Mouse (Mus musculus): ENCODE results near the gene Col7a1.

Gene Col7a1

GRCm38 (mm10) chr9:109022866-109023685 is 69.7 kb downstream of the Col7a1 start:
- peak; percentile 2 for DNase-seq

GRCm38 (mm10) chr9:109027521-109027920 is 74.1 kb downstream of the Col7a1 start:
- peak; percentile 22 for DNase-seq

DNA sequence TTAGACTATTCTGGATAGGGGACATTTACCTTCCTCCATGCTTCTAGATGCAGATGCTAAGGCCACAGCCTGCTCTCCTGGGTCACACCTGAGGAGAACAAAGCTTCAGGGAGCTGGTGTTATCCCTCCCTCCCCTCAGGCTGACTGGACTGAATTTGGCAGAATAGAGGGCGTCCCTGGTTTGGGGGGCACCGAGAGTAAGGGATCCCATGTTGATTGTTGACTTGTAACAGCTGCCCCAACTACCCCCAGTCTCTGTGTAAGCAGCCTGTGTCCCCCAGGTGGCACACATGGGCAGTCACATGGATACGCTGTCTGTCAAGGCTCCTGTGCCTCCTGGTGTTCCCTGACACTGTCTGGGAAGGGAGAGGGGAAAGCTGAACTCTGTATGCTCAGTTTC is 75.0 kb downstream of the Col7a1 start:
- DNase-seq: no peak

DNA sequence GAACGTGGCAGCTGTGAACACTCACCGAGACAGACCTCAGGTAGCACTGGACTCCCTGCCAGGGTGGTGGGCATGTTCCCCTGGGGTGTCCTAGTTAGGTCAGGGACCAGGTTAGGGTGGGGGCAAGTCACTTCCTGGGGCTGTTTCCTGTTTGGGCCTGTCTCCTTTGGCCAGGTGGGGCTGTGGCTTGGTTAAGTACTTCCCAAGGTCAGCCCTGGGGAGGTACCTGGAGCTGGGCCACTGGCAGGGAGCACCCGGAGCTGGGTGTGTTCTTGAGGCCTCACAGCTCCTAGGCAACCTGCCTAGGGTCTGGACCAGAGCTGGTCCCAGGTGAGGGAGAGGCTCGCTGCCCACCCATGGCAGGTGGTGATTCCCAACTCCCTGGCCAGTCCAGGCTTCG is 75.5 kb downstream of the Col7a1 start:
- DNase-seq: no peak

DNA sequence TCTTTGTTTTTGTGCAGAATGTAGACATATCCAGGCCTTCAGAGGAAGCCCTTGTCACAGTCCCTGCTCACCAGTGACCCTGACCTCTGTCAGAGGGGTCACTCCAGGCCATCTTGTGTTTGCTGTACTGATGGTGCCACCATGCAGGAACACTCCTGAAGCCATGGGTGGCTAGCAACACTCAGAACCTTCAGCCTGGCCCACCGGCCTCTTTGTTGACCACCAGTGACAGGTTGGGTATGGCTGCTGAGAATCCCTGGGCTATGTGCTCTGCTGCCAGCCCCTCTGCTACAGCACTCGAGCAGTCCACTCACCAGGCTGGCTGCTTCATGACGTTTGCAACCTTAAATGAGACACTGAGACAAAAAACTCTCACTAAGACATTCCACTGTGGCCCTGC is 76.9 kb downstream of the Col7a1 start:
- DNase-seq: no peak

DNA sequence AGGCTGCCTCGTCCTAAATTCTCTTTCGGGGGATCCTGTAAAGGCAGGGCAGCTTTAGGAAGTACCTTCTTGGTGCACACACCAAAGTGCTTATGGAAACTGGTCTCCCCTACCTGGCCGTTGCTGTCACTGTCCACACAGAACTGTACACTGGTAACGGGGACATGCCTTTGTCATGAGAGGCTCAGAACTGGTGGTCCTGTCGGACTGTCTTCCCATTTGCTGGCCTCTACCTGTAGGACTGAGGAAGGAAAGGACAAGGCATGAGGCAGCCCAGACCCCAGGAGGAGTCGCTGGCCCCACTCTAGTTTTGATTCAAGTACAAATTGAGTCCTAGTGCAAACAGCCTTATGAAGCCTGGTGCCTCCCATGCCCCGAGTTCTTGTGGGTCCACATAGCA is 77.6 kb downstream of the Col7a1 start:
- DNase-seq: no peak

DNA sequence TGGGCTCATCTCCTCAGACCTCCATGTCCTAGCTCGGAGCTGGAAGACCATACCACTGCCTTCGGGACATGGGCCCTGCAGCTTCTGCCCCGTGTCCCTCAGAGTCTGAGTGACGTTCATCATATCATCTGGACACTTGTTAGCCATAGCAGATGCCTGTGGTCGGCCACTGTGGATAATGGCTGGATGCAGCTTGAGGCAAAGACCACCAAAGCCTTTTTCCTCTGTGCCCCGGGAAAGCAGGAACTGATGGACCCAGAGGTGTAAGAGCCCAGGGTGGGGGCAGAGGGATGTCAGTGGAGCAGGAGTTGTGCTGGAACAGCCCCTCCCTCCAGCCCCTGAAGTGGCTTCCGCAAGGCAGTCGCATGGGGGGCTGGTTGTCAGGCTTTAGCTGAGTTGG is 78.3 kb downstream of the Col7a1 start:
- no peak for DNase-seq

DNA sequence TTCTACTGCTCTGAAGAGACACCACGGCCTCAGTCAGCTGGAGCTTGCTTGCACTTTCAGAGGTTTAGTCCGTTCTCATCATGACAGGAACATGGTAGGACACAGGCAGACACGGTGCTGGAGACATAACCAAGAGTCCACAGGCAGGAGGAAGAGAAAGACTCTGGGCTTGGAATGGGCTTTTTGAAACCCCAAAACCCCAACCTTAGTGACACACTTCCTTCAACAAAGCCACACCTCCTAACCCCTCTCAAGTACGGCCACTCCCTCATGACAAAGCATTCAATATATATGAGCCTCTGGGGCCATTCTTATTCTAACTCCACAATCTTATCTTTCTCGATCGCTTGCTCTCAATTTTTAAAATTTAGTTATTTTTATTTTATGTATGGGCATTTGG is 79.0 kb downstream of the Col7a1 start:
- DNase-seq: no peak
